Mouse (Mus musculus) frontal cortex, adult 2 months (tissue): Measurements from ENCODE around the gene Tmem234. TPM values are rescaled to one million over a fixed set of nuclear protein-coding genes. Genes with fewer than 3 reads are reported as not detected.

Source experiments
- DNase-seq, 2 experiments: peaks; one replicate each; pipeline ENCODE4 v3.0.0; 2022; ENCODE audit warnings: low spot score in 1 of 2; ENCODE audit errors: extremely low spot score in 1 of 2
- polyA plus RNA-seq: library from polyadenylated mRNA; depleted of rRNA; stranded (reverse); fragments of >200 nt; gene quantifications from 2 replicates; pipeline ENCODE4 v1.2.3, GENCODE M21; 2012

Gene Tmem234
- polyA plus RNA-seq, 1 experiment = 143 TPM

DNA sequence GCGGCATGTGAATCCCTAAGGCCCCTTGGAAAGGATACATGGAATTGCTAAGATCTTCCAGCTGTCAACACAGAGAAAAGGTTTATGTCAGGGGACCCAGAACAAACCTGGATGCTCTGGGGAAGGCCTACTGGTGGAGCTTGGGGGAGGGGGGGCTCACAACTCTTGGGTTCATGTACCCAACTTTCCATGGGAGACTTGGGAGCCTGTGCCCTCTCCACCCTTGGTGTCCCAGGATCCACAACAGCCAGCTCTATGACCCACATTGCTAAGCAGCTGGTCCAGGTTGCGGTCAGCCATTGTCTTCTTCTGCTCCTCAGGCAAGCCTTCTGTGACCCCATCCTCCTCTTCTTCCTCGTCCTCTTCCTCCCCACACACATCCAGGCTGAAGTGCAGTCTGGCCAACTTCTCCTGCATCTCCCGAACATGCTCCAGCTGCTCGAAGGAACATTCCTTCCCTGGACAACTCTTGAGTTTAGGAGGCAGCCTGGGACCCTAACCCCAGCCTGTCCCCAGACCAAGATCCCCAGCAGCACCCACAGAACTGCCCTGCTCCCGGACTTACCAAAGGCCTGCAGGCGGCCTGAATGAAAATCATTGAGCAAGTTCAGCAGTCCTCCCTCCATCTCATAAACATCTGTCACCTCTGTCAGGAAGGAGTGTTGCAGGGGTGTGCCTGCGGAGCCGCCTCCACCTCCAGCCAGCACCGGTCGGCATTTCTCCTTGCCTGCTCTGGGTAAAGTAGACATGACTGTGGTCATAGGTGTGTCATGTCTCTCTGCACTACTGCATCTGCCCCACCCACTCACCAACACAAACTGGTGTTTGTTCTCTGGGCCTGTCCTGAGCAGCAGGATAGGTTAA lies 20.2 kb downstream of the Tmem234 start:
- DNase-seq = no peak

DNA sequence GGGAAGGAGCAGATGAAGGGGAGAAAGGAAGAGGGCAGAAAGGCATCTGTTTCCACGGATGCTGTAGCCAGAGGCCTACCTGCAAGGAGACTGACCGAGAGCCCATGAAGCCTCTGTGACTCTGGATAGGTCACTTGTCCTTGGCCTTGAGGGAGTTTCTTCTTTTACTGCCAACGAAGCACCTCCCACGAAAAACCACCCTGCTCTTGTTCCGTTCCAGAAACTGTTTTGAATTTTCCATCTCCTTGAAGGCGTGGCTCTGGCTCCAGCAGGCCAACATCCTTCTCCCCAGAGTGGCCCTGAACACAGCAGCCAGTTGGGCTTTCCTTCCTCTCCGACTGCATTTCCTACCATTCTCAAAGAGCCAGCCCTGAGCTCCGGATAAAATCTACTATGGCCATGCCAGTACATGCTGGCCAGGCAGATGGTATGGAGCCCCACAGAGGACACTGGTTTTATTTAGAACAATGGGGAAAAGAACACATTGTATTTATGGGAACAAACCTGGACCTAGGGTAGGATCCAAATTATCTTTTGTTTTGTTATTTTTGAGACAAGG lies 20.9 kb downstream of the Tmem234 start:
- DNase-seq = no peak

DNA sequence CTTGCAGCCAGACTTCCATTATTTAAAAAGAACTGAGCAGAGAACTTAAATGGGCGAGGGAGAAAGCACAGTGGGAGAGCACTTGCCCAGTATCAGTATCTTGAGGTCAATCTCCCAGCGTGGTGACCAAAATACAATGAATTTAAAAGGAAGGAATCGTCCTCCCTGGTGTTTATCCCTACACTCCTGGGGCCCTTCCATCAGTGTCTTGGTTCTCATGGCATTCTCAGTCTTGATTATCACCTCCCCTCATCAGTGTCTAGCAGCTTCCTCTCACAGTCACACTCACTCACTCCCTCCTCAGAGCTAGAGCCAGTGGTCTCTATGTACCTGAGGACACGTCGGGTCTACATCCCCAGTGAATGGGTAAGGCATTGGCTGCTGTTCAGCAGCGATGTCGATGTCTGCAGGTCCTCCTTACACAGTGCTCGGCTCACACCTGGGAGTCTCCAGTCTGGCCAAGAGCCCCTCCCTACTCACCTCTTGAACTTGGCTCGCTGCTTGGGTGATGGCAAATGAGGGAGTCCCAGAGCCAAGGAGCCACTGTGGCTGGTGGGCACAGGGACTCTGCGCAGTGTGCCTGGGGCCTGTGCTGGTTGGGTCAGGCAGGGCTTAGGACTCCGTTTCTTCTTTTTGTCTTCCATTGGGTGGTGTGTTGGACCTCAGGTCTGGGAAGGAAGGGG lies 21.8 kb downstream of the Tmem234 start:
- DNase-seq = no peak

DNA sequence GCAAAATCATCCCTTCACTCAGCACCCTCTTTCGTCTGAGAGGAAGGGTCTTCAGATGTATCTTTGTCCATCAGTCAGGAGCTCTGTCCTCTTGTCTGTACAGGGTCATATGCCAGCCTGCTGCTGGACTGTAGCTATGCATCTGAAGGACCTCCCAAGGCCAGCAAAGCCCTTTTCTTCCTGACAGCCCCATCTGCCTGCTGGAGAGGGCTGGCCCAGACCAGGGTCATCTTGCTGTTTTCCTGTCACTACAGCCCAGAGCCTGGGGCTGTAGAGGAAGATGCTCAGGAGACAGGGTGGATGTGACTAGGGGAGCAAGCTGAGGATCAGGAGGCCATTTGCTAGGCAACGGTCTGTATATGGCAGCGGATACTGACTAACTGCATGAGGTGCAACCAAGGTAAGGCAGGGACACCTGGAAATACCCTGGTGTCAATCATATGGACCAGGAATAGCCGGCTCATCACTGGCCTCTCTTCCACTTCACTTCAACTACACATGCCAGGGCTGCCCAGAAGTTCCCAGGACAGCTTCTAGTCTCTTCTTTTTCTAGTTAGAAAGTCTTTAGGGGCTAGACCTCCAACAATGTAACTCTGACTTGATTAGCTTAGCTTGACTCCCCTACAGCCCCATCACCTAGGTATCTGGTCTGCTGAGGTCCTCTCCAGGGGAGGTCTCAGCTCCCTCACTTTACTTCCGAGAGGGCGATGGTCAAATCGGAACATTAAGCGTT lies 22.5 kb downstream of the Tmem234 start:
- no peak for DNase-seq

DNA sequence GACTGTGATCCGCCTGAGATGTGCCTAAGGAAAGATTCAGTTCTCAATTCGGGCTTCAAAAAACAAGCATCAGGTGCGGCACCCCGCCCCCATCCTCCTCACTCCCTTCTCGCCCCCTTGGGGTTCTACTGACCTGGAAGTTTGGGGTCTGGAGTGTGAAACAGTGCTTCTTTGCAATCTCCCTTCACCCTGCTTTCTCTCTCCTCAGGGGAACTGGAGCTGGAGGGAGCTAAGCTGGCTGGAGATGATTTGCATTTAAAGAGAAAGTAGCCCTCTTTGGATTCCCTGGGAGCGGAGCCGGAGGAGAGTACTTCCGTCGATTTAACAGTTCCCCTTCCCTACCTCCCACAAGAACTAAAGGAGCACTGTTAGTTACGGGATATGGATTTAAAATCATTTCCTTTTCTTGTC lies 23.2 kb downstream of the Tmem234 start, which contains the start of gene Ccdc28b:
TSS of gene Ccdc28b (minus strand) at position 267 of the 411 bp plus-strand sequence.
- DNase-seq = peak in 1 of 2 experiments; percentile 77

DNA sequence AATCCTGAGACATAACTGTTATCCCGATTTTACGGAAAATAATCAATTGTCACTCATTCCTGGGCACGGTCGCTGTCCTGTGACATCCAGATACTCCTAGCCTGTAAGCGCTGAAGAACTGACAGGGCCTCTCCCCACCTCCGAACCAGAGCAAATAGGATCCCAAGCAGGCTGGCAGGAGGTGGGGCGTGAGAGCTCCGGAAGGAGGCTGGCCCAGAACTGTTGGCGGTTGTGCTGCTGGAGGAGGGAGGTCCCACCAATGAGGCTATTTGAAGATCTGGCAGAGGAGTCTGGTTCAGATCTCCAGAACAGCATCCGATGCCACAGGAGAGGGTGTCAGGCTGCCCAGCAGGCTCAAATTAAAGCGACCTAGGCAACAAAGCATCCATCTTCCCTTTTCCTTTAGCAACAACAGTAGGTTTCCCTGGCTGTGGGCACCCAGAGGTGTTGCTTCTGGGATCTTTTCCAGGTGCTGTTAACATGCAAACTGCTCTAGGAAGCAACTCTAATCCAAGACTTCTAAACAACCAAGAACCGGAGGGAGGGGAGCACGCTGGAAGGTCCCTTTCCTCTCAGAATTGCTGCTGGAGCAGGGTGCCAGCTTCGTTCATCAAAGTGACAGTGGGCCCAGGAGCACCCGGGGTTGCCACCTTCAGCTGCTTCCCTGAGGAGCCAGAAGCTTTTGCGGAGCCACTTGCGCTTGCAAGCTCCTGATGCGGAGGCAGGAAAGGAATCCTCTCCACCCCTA lies 24.0 kb downstream of the Tmem234 start:
- peak; percentile 91 for DNase-seq

DNA sequence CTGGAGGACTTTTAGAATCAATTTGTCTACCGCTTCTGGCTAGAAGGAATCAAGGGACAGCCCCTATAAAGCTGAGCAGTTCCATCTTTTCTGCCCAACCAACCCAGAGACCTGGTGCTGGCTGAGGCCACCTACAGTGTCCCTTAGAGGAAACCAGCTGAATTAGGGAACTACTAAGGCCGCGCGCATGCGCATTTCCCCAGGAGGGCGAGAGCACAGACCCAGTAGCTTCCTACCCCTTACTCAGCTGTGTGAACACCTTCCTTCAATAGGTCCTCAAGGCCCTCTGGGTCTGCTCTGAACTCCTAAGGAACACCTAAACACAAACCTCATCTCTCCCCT lies 24.5 kb downstream of the Tmem234 start:
- DNase-seq = peak; percentile 58 to 71

DNA sequence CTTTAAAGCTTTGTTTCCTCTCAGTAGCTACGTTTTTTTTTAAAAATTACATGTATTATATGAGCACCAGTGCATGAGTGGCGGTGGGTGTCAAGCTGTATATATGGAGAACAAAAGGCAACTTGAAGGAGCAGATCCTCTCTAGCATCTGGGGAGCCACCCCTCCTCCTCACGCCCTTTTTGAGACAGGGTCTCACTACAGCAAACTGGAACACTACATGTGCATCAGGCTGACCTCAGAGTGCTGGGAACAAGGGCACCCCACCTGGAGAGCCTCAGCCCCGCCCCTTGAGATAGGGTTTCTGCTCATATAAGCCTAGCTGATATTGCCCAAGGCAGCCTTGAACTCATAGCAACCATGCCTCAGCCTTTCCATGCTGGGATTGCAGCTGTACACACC lies 25.0 kb downstream of the Tmem234 start:
- DNase-seq = no peak

DNA sequence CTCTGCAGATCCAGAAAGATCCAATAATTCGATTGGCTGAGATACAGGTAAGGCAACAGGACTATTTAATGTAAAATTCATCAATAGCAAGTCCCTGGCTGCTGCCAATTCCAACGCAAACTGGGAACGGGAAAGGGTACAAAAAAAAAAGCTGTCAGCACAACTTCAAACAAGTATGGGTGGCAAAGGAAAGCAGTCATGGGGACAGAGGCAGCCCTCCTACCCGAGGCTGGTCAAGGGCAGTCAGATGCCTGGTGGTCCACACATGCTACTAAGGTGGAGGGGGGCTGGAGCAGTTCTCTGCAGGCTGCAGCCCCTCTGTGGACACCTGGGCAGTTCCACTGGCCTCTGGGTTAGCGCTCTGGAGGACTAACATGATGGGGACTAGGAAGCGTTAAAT lies 25.6 kb downstream of the Tmem234 start:
- DNase-seq = no peak

DNA sequence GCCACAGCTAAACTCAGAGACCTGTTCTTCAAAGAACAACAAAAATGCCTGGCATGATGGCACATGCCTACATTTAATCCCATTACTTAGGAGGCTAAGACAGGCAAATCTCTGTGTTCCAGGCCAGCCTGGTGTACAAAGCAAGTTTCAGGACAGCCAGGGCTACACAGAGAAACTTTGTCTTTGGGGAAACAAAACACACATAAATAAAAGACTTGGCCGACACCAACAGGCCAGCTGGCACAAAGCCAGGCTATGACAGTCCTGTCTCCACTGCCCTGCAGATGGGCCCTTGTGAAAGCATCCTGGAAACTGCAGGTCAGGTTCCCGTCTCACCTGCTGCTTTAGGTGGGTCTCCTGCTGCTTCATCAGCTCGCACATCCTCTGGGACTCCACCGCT lies 30.5 kb downstream of the Tmem234 start:
- no peak for DNase-seq

DNA sequence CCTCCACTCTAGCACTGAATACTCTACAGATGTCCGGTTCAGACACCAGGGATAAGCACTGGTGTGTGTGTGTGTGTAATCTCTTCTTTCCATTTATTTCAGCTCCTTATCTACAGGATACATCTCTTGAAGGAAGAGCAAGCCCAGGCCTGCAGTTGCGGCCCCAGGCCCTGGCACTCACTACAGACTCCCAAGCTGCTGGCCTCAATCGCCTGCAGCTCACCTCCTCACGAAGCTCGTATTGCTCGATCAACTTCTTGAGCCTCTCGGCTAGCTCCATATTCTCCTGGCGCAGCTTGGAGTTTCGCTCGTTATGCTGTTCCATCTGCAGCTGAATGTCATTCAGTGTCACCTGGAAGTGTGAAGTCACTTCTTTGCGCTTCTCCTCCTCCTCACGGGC lies 31.4 kb downstream of the Tmem234 start:
- DNase-seq = no peak

DNA sequence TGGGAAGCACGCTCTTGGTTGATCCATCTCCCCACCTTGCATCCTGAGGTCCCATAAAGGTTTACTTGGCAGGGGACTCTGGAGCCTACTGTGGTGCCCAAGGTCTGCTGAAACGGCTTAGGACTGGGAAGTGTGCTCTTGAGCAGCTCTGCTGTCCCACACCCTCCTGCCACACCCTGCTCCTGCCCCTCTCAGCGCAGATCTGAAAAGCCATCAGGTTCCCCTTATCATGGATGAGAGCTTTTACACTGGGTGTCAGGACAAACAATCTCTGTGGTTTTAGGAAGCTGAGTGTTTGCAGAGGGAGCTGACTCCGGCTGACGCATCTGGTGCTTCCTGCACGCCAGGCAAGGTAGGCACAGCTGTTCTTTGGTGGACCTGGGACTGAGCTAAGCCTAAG lies 33.4 kb downstream of the Tmem234 start:
- DNase-seq = no peak

DNA sequence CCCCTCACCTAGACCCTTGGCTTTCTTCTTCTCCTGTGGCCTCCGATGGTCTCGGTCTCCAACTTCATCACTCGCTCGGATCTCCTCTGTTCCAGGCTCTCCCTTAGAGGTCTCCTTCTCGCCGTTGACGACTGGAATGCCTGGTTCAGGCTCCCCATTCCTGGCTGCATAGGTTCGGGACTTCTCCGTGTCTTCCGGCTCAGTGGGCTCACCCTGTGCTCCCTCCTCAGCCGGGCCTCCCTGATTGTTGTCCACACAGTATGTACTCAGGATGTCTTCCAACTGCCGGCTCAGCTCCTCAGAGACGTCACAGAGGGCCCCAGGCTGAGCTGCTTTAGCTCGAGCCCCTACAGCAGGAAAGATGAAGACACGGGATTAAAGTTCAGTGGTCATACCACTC lies 38.8 kb downstream of the Tmem234 start:
- no peak for DNase-seq

DNA sequence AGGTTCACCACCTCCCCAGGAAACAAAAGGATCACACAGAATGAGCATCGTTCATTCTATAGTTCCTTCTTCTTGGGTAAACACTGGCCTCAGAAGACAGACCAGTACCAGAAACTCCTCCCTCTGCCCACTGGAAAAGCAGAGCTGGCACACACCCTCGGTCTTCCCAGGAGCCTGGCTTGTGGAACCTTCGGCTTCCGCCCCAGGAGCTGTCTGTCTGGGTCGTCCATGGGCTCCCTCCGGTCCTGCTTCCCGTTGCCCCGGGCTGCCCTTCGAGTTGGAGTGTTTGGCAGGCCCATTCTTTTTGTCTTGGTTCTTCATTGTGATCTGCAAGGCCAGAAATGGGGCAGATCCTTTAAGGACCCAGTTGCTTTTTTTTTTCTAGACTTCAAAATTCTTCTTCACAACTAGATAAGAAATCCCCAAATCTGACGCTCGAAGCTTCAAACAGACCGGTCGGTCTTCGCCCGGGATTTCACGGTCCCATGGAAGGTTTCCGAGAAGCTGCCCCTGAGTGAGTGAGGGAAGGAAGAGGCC lies 39.7 kb downstream of the Tmem234 start:
- DNase-seq = no peak

DNA sequence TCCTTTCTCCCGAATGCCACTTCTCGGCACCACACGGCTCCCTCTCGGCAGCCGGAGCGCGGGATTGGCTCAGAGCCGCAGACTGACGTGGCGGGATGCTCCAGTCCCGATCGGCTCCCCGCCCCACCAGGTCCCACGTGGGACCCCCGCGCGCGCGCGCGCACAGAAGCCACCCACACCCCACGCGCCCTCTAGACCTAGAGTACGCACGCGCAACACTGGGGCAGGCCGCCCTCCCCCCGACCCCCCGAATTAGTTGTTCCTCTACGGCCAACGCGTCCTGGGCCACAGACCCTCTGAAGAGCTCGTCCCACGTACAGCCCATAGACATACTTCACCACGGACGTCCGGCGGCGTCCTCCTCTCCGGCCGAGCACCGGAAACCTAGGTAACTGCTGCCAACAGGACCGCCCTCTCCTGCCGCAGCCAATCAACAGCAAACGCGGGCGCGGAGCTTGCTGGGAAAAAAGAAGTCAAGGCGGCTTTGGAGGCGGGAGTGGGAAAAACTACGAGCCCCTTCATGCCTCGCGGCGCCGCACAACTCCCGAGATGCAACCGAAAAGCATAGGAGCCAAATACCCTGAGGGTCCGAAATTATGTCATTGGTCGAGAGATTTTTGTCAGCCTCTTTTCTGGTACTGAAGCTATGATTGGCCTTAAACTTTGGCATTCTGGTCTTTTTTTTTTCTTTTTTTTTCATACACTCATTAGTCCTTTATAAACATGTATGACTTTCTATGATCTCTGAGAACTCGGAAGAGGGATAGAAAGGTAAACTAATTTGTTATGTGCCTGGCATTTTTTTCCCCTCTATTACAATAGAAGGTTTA lies 40.4 kb downstream of the Tmem234 start, which contains the start of gene Txlna:
TSS of gene Txlna (minus strand) at position 428 of the 830 bp plus-strand sequence.
- peak; percentile 96 to 98 for DNase-seq

DNA sequence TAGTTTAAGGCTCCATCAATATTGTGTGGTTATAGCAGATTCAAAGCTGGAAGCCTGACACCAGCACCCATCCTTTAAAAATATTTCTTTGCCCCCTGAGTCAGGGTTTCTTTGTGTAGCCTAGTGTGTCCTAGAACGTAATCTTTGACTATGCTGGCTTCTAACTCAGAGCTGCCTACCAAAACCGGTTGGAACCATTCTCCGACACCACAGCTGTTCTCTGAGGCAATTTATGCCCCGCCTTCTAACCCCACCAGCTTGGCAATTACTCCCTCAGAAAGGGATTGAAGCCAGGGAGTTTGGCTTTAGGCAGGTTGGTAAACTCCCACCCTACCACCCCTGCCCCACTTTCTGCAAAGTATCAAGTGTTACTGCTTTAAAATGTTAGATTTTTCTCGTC lies 41.3 kb downstream of the Tmem234 start:
- no peak for DNase-seq

DNA sequence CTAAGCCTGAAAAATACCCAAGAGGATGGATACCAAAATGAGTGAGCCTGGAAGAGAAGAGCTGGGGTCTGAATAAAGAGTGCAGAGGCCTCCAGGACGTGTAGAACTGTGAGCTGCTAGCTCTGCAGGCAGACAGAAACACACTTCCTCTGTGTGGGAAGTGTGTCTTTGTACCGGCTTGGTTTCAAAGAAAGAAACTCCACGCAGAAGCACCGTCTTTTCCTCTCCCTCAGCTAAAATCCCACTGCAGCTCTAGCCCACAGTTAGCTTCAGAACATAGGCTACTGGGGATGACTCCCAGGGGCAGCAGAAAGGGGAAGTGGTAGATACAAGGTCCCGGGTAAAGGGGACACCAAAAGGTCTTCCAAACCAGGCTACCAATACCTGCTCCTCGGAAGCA lies 44.7 kb downstream of the Tmem234 start:
- DNase-seq = no peak

DNA sequence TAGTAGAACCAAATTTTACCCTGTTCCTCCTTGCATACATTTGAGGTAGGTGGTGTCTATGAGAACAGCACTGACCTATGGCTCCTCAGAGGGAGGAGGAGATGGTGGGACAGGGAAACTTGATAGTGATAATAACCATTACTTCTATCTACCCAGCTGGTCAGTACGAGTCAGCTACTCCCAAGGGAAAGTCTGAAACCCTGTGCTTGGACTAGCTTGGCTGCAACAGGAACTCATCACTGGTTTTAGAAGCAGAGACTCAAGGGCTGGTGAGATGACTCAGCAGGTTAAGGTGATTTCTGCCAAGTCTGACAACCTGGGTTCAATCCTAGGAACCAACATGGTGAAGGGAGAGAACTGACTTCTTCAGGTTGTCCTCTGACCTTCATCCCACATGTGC lies 48.2 kb downstream of the Tmem234 start:
- DNase-seq = no peak

DNA sequence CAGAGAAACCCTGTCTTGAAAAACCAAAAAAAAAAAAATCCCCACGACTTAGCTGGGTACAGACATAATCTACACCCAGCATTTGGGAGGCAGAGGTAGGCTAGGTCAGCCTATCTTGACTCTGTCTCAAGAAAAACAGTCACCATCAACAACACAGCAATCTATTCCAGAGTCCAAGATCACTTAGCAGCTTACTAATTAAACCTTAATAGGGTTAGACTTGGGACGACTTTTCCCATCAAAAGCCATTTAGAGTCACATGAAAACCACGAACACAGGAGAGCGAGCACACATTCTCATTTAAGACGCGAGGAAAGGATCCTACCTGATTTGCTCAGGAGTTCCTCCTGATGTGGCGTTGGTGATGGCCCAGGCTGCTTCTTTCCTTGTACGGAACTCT lies 49.9 kb downstream of the Tmem234 start:
- DNase-seq = no peak
